Mouse (Mus musculus): ENCODE results near the gene Tmem50a.
A peak's percentile ranks its signal among the peaks of the same experiment; 100 is the strongest.
"Not testable (repeated sequence)": the region's sequence is repeated elsewhere in the genome, so short reads cannot be mapped to it uniquely, and the experiment has no call there.

Gene Tmem50a

GRCm38 (mm10) chr4:134922925-134923244 lies 8.1 kb upstream of the Tmem50a start:
- DNase-seq: no peak

- DNase-seq: no peak
These were observed 7.5 kb upstream of the Tmem50a start for GRCm38 (mm10) chr4:134922111-134922924.

DNA sequence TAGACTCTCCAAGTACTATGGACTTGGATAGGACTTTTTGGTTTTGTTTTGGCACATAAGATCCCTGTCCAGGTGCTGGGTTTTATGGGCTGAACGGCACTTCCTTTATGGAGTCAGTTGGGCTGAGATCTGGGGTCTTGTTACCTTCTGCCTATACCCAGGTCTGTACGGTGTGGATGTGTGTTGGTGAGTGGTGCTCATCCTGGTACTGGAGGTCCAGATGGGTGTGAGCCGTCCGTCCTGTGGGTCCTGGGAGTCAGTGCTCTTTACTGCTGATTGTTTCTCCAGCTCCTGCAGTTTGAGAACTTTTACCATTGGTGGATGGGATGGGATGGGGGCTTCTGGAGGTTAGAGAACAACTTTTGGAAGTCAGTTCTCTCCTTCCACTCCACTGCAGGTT lies 6.9 kb upstream of the Tmem50a start:
- no peak for DNase-seq

GRCm38 (mm10) chr4:134920631-134921030 lies 5.8 kb upstream of the Tmem50a start:
- no peak for DNase-seq

DNA sequence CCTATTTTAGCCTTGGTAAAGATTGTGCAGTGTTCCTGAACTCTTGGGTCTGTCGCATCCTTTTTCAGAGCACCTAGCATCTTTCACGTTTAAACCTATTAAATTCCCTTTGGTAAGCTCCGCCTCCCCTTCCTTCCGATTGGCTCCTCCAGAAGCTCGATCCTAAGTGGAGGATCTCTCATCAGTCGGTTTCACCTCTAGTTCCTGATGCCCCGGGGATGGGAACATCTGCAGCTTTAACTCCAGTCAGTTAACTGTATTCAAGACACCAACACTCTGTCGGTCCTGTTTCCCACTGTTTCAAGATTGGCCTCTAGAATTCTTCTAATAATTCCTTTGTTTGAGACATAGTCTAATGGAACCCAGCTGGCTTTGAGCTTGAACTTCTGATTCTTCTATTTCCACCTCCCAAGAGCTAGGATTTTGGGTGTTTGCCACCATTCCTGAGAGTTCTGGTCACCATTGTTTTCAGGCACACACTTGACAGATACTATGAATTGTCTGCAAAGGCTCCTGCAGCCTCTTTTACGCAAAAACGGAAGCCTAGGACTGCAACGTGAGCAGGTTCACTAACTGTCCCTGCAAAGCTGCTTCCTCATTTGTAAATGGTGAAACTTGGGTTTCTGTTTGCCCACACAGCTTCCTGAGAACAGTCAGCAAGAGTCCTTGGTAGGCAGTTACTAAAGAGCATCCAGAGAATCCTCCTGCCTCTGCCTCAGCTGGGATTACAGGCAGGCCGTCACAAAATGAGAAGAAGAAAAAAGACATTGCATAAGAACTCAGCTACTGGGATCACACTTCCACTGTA lies 5.1 kb upstream of the Tmem50a start:
- no peak for DNase-seq

DNA sequence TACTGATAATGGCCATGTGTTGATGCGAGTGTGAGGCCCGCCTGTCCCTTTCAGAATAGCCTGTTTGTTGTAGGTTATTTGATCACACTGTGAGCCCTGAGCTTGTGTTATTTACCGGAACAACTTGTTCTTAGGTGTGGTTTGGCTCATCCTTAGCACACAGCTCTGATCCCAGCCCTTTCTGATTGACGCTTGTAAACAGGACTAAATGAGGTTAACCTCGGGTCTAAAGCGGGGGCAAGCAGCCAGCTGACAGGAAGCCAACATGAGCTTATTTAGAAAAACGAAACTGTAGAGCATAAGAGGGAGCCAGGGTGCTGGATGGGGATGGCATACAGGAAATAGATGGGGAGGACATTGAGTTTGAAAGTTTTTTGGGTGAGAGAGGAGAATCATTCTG lies 3.6 kb upstream of the Tmem50a start:
- no peak for DNase-seq

- no peak for DNase-seq
These were observed 2.4 kb upstream of the Tmem50a start for GRCm38 (mm10) chr4:134917194-134917593.

- DNase-seq: no peak
These were observed 613 bp upstream of the Tmem50a start for GRCm38 (mm10) chr4:134915223-134916050.

- no peak for DNase-seq
These were observed 531 bp downstream of the Tmem50a start for GRCm38 (mm10) chr4:134914122-134914863.

- DNase-seq: peak; percentile 77
These were observed 1.4 kb downstream of the Tmem50a start for GRCm38 (mm10) chr4:134913413-134913812.

DNA sequence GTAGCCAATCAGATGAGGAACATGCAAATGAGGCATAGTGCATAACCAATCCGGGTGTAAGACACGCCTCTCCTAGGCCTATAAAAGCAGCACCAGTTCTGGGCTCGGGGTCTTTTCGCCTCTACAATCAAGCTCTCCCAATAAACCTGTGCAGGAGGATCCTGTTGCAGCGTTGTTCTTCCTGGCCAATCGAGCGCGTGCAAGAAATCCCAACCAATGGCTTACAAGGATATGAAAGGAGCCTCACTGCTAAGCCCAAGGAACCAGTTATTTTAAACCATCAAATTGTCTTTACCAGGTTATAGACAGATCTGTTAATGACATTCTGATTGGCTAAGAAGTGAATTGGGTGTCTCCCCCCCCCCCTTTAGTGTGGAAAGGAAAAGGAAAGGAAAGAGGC lies 3.4 kb downstream of the Tmem50a start:
- DNase-seq: not testable (repeated sequence)

DNA sequence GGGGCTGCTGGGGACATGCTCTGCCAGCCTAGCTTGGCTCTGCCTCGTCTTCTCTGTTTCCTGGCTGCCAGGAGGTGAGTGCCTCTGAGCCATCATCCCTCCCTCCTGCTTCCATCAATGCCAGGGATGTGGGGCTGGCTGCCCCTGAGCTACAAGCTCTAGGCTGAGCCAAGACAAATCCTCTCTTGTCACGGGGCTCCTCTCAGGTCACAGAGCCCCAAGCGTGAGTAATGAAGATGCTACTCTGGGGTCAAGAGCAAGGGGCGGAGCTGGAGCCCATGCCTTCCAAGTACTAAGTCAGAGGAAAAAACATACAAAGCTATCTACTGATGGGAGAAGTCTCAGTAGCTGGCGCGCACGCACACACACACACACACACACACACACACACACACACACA lies 11.8 kb downstream of the Tmem50a start:
- DNase-seq: no peak

DNA sequence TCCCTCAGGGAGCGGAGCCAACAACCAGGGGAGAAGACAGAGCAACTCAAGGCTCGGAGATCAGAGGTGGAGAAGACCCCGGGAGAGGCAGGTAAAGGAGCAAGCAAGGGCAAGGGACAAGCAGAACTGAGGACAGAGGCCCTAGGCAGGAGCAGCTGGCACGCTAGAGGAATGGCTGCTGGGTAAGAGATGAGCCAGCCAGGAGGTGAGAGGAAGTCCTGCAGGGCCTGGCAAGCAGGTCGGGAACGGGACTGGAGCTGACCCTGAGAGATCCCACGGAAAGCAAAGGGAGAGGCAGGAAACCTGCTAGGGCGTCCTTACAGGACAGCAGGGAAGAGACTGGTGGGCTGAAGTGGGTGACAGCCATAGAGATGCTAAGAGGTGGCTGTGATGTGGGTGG lies 13.7 kb downstream of the Tmem50a start:
- DNase-seq: no peak

DNA sequence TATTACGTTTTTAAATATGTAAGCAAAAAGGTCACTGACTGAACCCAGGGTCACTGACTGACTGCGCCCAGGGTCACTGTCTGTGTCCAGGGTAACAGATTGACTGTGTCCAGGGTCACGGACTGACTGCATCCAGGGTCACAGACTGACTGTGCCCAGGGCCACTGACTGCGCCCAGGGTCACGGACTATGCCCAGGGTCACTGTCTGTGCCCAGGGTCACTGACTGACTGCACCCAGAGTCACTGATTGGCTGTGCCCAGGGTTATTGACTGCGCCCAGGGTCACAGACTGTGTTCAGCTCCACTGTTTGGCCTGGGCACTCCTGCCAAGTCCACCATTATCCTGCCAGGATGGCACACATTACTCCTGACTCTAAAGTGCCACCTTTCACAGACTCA lies 17.6 kb downstream of the Tmem50a start:
- DNase-seq: no peak

- DNase-seq: peak; percentile 84
These were observed 22.7 kb downstream of the Tmem50a start for GRCm38 (mm10) chr4:134892096-134892495.

DNA sequence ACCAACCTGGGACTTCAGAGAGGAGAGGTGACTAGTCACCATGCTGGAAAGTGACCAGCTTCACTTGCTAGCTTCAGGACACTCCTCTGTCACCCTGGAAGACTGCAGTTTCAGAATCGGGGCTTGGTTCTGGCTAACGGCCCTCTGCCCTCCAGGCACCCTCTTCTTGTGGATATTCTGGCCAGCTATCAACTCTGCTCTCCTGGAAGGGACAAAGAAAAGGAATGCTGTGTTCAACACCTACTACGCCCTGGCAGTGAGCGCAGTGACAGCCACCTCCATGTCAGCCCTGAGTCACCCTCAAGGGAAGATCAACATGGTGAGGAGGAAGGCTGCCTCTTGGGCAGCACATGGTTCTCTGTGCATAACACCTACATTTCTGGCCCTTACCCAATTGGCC lies 30.5 kb downstream of the Tmem50a start:
- no peak for DNase-seq

- DNase-seq: no peak
These were observed 31.0 kb downstream of the Tmem50a start for GRCm38 (mm10) chr4:134883808-134884207.

DNA sequence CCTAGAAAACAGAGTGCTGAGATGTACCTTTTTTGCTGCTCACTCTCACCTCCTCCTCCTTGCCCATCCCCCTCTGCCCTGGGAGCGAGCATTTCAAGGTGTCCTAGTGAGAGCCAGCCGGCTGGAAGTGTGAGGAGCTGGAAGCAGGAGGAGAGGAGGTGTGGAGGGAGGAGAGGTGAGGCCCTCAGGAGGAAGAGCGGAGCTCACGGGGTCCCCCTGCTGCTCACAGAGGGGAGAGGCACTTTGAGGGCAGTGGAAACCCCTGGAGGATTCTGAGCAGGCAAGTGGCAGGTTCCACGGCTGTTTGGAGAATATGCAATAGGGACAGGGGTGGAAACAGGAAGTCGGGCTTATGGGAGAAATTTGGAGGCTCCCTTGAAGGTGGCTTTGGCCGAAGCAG lies 31.6 kb downstream of the Tmem50a start:
- DNase-seq: no peak

DNA sequence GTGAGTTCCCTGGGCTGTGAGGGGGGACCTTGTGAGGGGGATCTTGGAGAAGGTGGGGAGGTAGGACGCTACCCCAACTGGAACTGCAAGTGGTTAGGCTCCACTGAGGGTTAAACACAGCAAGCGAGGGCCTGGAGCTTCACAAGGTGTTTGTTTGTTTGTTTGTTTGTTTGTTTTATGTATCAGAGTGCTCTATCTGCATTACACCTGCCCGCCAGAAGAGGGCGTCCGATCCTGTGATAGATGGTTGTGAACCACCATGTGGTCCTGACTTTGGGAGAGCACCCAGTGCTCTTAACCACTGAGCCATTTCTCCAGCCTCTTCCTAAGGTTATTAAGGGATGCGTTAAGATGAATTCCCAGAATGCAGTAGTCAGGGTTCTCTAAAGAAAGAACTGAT lies 34.8 kb downstream of the Tmem50a start:
- no peak for DNase-seq

DNA sequence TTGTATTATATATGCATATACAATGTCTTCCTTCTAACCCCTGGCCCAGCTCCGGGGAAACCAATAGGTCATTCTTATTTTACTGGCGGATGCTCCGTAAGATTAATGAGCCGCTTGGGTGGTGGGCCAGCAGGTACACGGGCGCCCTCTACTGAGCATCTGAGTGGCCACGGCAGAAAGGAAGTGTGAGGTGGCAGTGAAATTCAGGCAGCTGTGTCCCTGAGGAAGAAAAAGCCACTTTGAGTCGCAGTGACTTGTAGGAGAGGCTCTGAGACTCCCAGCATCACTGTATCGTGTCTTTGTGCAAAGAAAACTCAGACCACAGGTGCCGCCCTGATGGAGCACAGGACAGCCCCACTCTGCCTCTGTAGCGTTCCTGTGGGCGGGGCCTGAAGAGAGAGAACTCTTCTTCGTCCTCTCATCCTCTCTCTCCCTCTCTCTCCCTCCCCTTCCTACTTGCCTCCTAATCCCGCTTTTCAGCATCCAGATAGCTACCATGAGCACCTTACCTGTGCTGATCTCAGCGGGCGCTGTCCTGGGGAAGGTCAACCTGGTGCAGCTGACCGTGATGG lies 35.3 kb downstream of the Tmem50a start:
- DNase-seq: peak; percentile 78

DNA sequence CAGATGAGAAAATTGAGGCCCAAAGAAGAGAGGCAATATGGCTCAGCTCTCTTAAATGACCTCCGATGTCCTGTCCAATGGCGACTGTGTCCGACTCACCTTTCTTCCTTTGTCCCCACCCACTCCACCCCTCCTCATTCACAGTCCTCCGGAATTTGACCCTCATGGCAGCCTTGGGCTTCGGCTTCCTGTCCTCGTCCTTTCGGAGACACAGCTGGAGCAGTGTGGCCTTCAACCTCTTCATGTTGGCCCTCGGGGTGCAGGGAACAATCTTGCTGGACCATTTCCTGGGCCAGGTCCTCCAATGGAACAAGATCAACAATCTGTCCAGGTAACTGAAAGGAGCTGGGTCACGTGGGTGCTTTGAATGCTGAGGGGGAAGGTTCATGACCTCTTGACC lies 38.7 kb downstream of the Tmem50a start:
- no peak for DNase-seq

GRCm38 (mm10) chr4:134871950-134872349 lies 42.9 kb downstream of the Tmem50a start:
- DNase-seq: no peak
